Mouse (Mus musculus): ENCODE results near the gene Gtf2f2. TPM values are rescaled to one million over a fixed set of nuclear protein-coding genes. Genes with fewer than 3 reads are reported as not detected.

Gtf2f2 gene
- polyA plus RNA-seq (2012; rRNA removed) = 16.3 TPM in 2 replicates

GRCm38 (mm10) chr14:76010102-76011061 lies at the start of gene Gtf2f2:
Gene Gtf2f2 (minus strand): TSS chr14:76010865.

DNA sequence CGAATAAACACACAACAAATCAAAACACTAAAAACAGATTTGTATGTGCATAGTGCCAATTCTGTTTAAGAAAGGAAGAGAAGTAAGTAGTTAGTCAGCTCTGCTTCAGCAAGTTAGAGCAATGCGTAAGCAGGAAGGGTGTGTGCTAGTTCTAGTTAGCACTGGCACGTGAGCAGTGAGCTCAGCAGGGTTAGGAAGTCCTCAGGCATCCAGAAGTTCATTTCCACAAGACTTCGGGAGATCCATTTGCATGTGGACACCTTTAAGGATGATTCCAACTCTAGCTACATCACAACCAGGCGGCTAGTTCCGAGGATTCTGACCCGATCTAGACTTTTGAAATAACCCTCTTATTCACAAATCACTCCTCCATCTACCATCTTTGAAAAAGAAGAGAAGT lies 55.9 kb downstream of the Gtf2f2 start, which contains the start of gene Kctd4:
TSS of gene Kctd4 (plus strand) at position 244 of the 400 bp plus-strand sequence.

Other genes starting within 250 kb of the Gtf2f2 start
- gene Slc25a30, start 223.8 kb downstream of the Gtf2f2 start, polyA plus RNA-seq (2012; rRNA removed) = 3.5 and 4.0 TPM in 2 replicates
- gene Tpt1, start 165.8 kb downstream of the Gtf2f2 start, polyA plus RNA-seq (2012; rRNA removed) = 1,474 and 1,670 TPM in 2 replicates
- gene Kctd4, start 55.9 kb downstream of the Gtf2f2 start, polyA plus RNA-seq (2012; rRNA removed) = not detected in 2 replicates
- gene Gpalpp1, start 99.9 kb upstream of the Gtf2f2 start, polyA plus RNA-seq (2012; rRNA removed) = 4.1 and 4.7 TPM in 2 replicates
- gene Nufip1, start 100.0 kb upstream of the Gtf2f2 start, polyA plus RNA-seq (2012; rRNA removed) = 3.3 and 3.7 TPM in 2 replicates